In genomic region chr1:87626344-87626743, GRCm38 (mm10) we compare ENCODE assay signal across 8 mouse cellular contexts. TPM values are rescaled to one million over a fixed set of nuclear protein-coding genes. Genes with fewer than 3 reads are reported as not detected.
DNase-seq lines count a peak whose midpoint lies in the region; ATAC-seq and TF ChIP-seq lines count a peak whose summit lies in the region.

No protein-coding gene starts in this region.

- no peak overlapping the region for H3K27ac ChIP-seq in kidney, embryonic 14.5 days (ENCODE audit: low read depth, low read length)
- peak overlapping the region; percentile 40; the same call in 1 of the 2 replicates for H3K27ac ChIP-seq in heart, embryonic 15.5 days
- H3K27ac ChIP-seq in liver, embryonic 14.5 days: peak overlapping the region; percentile 57

- H3K4me1 ChIP-seq in kidney, embryonic 14.5 days (ENCODE audit: control insufficient read depth, insufficient read depth, low read length): no peaks in the 10 kb centered on the region
- H3K4me1 ChIP-seq in heart, embryonic 15.5 days (replicated peaks): peaks cover 14% of the 10 kb centered on the region
- H3K4me1 ChIP-seq in liver, embryonic 14.5 days (replicated peaks; ENCODE audit: control insufficient read depth in 2 of 2, insufficient read depth in 2 of 2, low read length in 1 of 2): peaks cover 69 to 86% of the 10 kb centered on the region in 2 experiments

- WGBS in kidney, embryonic 14.5 days: 33% methylated on average over 2 of the region's 2 CpGs
- WGBS in heart, embryonic 15.5 days: 23% methylated on average over 2 of the region's 2 CpGs
- WGBS in liver, embryonic 14.5 days (ENCODE audit: insufficient replicate concordance): 11% methylated on average over 2 of the region's 2 CpGs

- ATAC-seq in kidney, embryonic 14.5 days (ENCODE audit: low FRiP score, low TSS enrichment): no peak
- peak; percentile 73 for ATAC-seq in heart, embryonic 15.5 days (replicated peaks; ENCODE audit: insufficient number of reproducible peaks, insufficient read depth, low FRiP score, low read depth)
- peak; percentile 48 for ATAC-seq in liver, embryonic 14.5 days (ENCODE audit: insufficient read depth)
- no peak for ATAC-seq in erythroid progenitor cell, adult 5-6 weeks (replicated peaks; ENCODE audit: low FRiP score, poor library complexity, severe bottlenecking)

- H3K4me2 ChIP-seq in kidney, embryonic 14.5 days (replicated peaks; ENCODE audit: low read depth, low read length): no peak overlapping the region
- H3K4me2 ChIP-seq in heart, embryonic 15.5 days: no peak overlapping the region
- H3K4me2 ChIP-seq in liver, embryonic 14.5 days (ENCODE audit: low read depth): peak overlapping the region; percentile 6

- H3K27me3 ChIP-seq in kidney, embryonic 14.5 days (ENCODE audit: control insufficient read depth, insufficient read depth, low read length): no peaks in the 10 kb centered on the region
- no peaks in the 10 kb centered on the region for H3K27me3 ChIP-seq in heart, embryonic 15.5 days
- no peaks in the 10 kb centered on the region for H3K27me3 ChIP-seq in liver, embryonic 14.5 days (ENCODE audit: control insufficient read depth, insufficient read depth, low read length)

- TF ChIP-seq EP300 in liver, embryonic 14.5 days (IDR thresholded peaks at IDR 0.05; ENCODE audit: low read depth): no peak; the same call in 1 of the 2 replicates

- peak; percentile 68 for DNase-seq in kidney, adult 11 months
- DNase-seq in liver, embryonic 14.5 days (ENCODE audit: low read depth in 3 of 3, low spot score in 3 of 3): peak in 1 of 3 experiments; percentile 45
- peak; percentile 20 to 44 for DNase-seq in spleen, postnatal 14 days (ENCODE audit: low spot score in 2 of 2)
- DNase-seq in left cerebral cortex, postnatal 36 days (ENCODE audit: low spot score in 2 of 2): no peak
- no peak for DNase-seq in layer of hippocampus, adult 8-10 months (ENCODE audit: low spot score in 2 of 2)

- TF ChIP-seq CTCF in liver, embryonic 14.5 days (IDR thresholded peaks at IDR 0.05; ENCODE audit: low read depth): no peak

- H3K4me3 ChIP-seq in kidney, embryonic 14.5 days (ENCODE audit: low read length): no peak overlapping the region
- H3K4me3 ChIP-seq in heart, embryonic 15.5 days: no peak overlapping the region
- H3K4me3 ChIP-seq in liver, embryonic 14.5 days (ENCODE audit: insufficient read depth in 1 of 2, low read depth in 2 of 2, low read length in 2 of 2): no peak overlapping the region

- H3K36me3 ChIP-seq in kidney, embryonic 14.5 days (ENCODE audit: control insufficient read depth, insufficient read depth, low read length): no peaks in the 10 kb centered on the region
- no peaks in the 10 kb centered on the region for H3K36me3 ChIP-seq in heart, embryonic 15.5 days
- no peaks in the 10 kb centered on the region for H3K36me3 ChIP-seq in liver, embryonic 14.5 days (replicated peaks; ENCODE audit: control insufficient read depth, insufficient read depth, low read depth)

- H3K9ac ChIP-seq in kidney, embryonic 14.5 days (ENCODE audit: low read depth, low read length): no peak overlapping the region
- H3K9ac ChIP-seq in heart, embryonic 15.5 days: no peak overlapping the region
- no peak overlapping the region for H3K9ac ChIP-seq in liver, embryonic 14.5 days (replicated peaks)

- intact Hi-C loops in left cerebral cortex, postnatal 36 days (cut with DNase I): no loop called here

- no peaks in the 10 kb centered on the region for H3K9me3 ChIP-seq in kidney, embryonic 14.5 days (ENCODE audit: control insufficient read depth, low read length)
- no peaks in the 10 kb centered on the region for H3K9me3 ChIP-seq in heart, embryonic 15.5 days (replicated peaks)
- H3K9me3 ChIP-seq in liver, embryonic 14.5 days (ENCODE audit: control insufficient read depth, low read length): no peaks in the 10 kb centered on the region

RNA-seq across cellular contexts. Expression of gene Inpp5d, which starts 6.2 kb away (rescaled TPM):
- polyA plus RNA-seq in kidney, embryonic 14.5 days (2014; fragmentation: Nextera tagmentation; extraction: Ambion mirVana): 3.6 and 7.5 TPM in 2 replicates
- polyA plus RNA-seq in heart, embryonic 15.5 days (2015; fragmentation: Nextera tagmentation; extraction: Ambion mirVana): 4.4 and 11.5 TPM in 2 replicates
- 5.7 and 9.3 TPM in 2 replicates for polyA plus RNA-seq in liver, embryonic 14.5 days (2012; rRNA removed)
- polyA plus RNA-seq in liver, embryonic 14.5 days (2014; fragmentation: Nextera tagmentation; extraction: Ambion mirVana): 11.1 and 13.0 TPM in 2 replicates
- 10 to 100 TPM; 19.8 to 20.5 TPM for total RNA-seq in left cerebral cortex, postnatal 36 days (2021)
- total RNA-seq in layer of hippocampus, adult 8-10 months (2022): 10 to 100 TPM; 12.3 to 64.3 (median 33.4) TPM
- 23.1 and 27.0 TPM in 2 replicates for total RNA-seq in erythroid progenitor cell, adult 5-6 weeks (2015; ENCODE audit: low replicate concordance)
- total RNA-seq in erythroid progenitor cell, adult 5-6 weeks (2017; ENCODE audit: low replicate concordance): 15.1 TPM in 2 replicates

RNA-seq across cellular contexts. Expression of gene Ngef, which starts 52.7 kb away (rescaled TPM):
- polyA plus RNA-seq in kidney, embryonic 14.5 days (2014; fragmentation: Nextera tagmentation; extraction: Ambion mirVana): 0.96 and 1.5 TPM in 2 replicates
- 0.34 and 1.0 TPM in 2 replicates for polyA plus RNA-seq in heart, embryonic 15.5 days (2015; fragmentation: Nextera tagmentation; extraction: Ambion mirVana)
- polyA plus RNA-seq in liver, embryonic 14.5 days (2012; rRNA removed): 2.8 and 3.4 TPM in 2 replicates
- 2.9 and 3.8 TPM in 2 replicates for polyA plus RNA-seq in liver, embryonic 14.5 days (2014; fragmentation: Nextera tagmentation; extraction: Ambion mirVana)
- total RNA-seq in left cerebral cortex, postnatal 36 days (2021): 100 to 1,000 TPM; 359 to 394 TPM
- 100 to 1,000 TPM in 2 of 4 experiments, 10 to 100 TPM in 2; 96.0 to 116 (median 105) TPM for total RNA-seq in layer of hippocampus, adult 8-10 months (2022)
- not detected in 2 replicates for total RNA-seq in erythroid progenitor cell, adult 5-6 weeks (2015; ENCODE audit: low replicate concordance)
- not detected in 2 replicates for total RNA-seq in erythroid progenitor cell, adult 5-6 weeks (2017; ENCODE audit: low replicate concordance)

Comparison
In these comparisons a context has a peak if more than half of its experiments do, and no peak if none do; other contexts are left out.
1. DNase-seq: peak in kidney, adult 11 months (single experiment) and spleen, postnatal 14 days (2 of 2); none in left cerebral cortex, postnatal 36 days (0 of 2) and layer of hippocampus, adult 8-10 months (0 of 2).
2. ATAC-seq: peak in heart, embryonic 15.5 days (single experiment) and liver, embryonic 14.5 days (single experiment); none in kidney, embryonic 14.5 days (single experiment) and erythroid progenitor cell, adult 5-6 weeks (single experiment).
3. RNA of gene Ngef, which starts 52.7 kb away (total RNA-seq): 359 to 394 TPM in left cerebral cortex, postnatal 36 days and 96.0 to 116 TPM in layer of hippocampus, adult 8-10 months; not detected in erythroid progenitor cell, adult 5-6 weeks; every median in the first group is over 10 times any median in the second.